Mouse (Mus musculus) lung, embryonic 14.5 days (tissue): ENCODE measurements around the gene Dusp7. TPM values are rescaled to one million over a fixed set of nuclear protein-coding genes. Genes with fewer than 3 reads are reported as not detected.
A peak's percentile ranks its signal among the peaks of the same experiment; 100 is the strongest.

Experiments used
- ATAC-seq: fragments of 200-750 bp; cut with Nextera tagmentation; 2 replicates; pipeline ENCODE4 v1.8.0; 2017; ENCODE audit warnings: mild to moderate bottlenecking, moderate TSS enrichment, moderate library complexity; ENCODE audit not compliant: insufficient read depth
- DNase-seq: peaks from one replicate; pipeline ENCODE4 v3.0.0-alpha.2; 2015
- H3K27ac ChIP-seq: fragments of 300-500 bp; sonication (generic); 2 replicates; pipeline ENCODE4 v1.5.1; 2014; ENCODE audit warnings: low read depth, mild to moderate bottlenecking, moderate library complexity
- H3K27me3 ChIP-seq: fragments of 300-500 bp; sonication (generic); 2 replicates; pipeline ENCODE4 v1.6.1; 2014; ENCODE audit warnings: low read length, control low read depth; ENCODE audit not compliant: insufficient read depth
- H3K36me3 ChIP-seq: fragments of 300-500 bp; sonication (generic); 2 replicates; pipeline ENCODE4 v1.6.1; 2014; ENCODE audit warnings: control low read depth; ENCODE audit not compliant: insufficient read depth
- H3K4me1 ChIP-seq: fragments of 300-500 bp; sonication (generic); 2 replicates; pipeline ENCODE4 v1.6.1; 2014; ENCODE audit warnings: antibody characterized with exemption, control low read depth; ENCODE audit not compliant: insufficient read depth
- H3K4me2 ChIP-seq: fragments of 300-500 bp; sonication (generic); 2 replicates; pipeline ENCODE4 v1.6.1; 2014; ENCODE audit warnings: mild to moderate bottlenecking
- H3K4me3 ChIP-seq: fragments of 300-500 bp; sonication (generic); 2 replicates; pipeline ENCODE4 v1.5.1; 2014; ENCODE audit warnings: low read depth, low read length
- H3K9ac ChIP-seq: fragments of 300-500 bp; sonication (generic); 2 replicates; pipeline ENCODE4 v1.6.1; 2014
- H3K9me3 ChIP-seq: fragments of 300-500 bp; sonication (generic); 2 replicates; pipeline ENCODE4 v1.6.1; 2016; ENCODE audit warnings: low read depth, low read length, control low read depth
- CTCF ChIP-seq: IDR thresholded peaks from 2 replicates; pipeline ENCODE4 v1.5.1; 2016; ENCODE audit warnings: antibody characterized with exemption, low read depth
- WGBS: fragments of 180-500 bp; shearing (Covaris S2); extraction: QIAGEN DNeasy Blood & Tissue Kit; methylation state at CpG from one replicate; pipeline ENCODE4 v1.1.7; 2014; 5-methylcytosine and 5-hydroxymethylcytosine counted together
- polyA plus RNA-seq: library from polyadenylated mRNA; unstranded; fragments of >200 nt; fragmentation: Nextera tagmentation; extraction: Ambion mirVana; gene quantifications from 2 replicates; pipeline ENCODE4 v1.2.1, GENCODE M21; 2014

Gene Dusp7
- polyA plus RNA-seq, 1 experiment from 2014 or later, result 27.3 TPM

- Histone ChIP-seq H3K4me3 (no peak overlapping the region), H3K4me2 (no peak overlapping the region), H3K9ac (no peak overlapping the region), H3K27me3 (no peaks in the 10 kb centered on the region), H3K4me1 (peaks cover 8% of the 10 kb centered on the region), H3K9me3 (no peaks in the 10 kb centered on the region), H3K36me3 (no peaks in the 10 kb centered on the region), H3K27ac (no peak overlapping the region)
- peak; percentile 38; the same call in 1 of the 2 replicates for TF ChIP-seq CTCF
- no peak for ATAC-seq
- WGBS, result 62% methylated on average over 6 of the region's 6 CpGs
- no peak for DNase-seq
These were observed 17.3 kb upstream of the Dusp7 start for GRCm38 (mm10) chr9:106351178-106351577.

GRCm38 (mm10) chr9:106353779-106354178 is 14.7 kb upstream of the Dusp7 start:
- Histone ChIP-seq H3K4me3 (no peak overlapping the region), H3K27ac (no peak overlapping the region), H3K4me2 (no peak overlapping the region), H3K36me3 (no peaks in the 10 kb centered on the region), H3K27me3 (no peaks in the 10 kb centered on the region), H3K4me1 (peaks cover 11% of the 10 kb centered on the region), H3K9ac (no peak overlapping the region), H3K9me3 (no peaks in the 10 kb centered on the region)
- ATAC-seq (no peak), DNase-seq (no peak)
- TF ChIP-seq CTCF, result no peak
- 26% methylated on average over 6 of the region's 6 CpGs for WGBS

- Histone ChIP-seq H3K27me3 (no peaks in the 10 kb centered on the region), H3K9ac (no peak overlapping the region), H3K9me3 (no peaks in the 10 kb centered on the region), H3K4me3 (no peak overlapping the region), H3K27ac (no peak overlapping the region), H3K4me1 (peaks cover 11% of the 10 kb centered on the region), H3K36me3 (no peaks in the 10 kb centered on the region), H3K4me2 (no peak overlapping the region)
- ATAC-seq, result no peak
- 88% methylated on average over 6 of the region's 6 CpGs for WGBS
- no peak for TF ChIP-seq CTCF
- DNase-seq, result no peak
These were observed 13.6 kb upstream of the Dusp7 start for GRCm38 (mm10) chr9:106354810-106355209.

- Histone ChIP-seq H3K27me3 (no peaks in the 10 kb centered on the region), H3K4me3 (no peak overlapping the region), H3K9ac (no peak overlapping the region), H3K36me3 (no peaks in the 10 kb centered on the region), H3K4me2 (no peak overlapping the region), H3K4me1 (peaks cover 11% of the 10 kb centered on the region), H3K27ac (peak overlapping the region; percentile 59; the same call in 1 of the 2 replicates), H3K9me3 (no peaks in the 10 kb centered on the region)
- ATAC-seq (no peak), DNase-seq (no peak)
- WGBS, result 70% methylated on average over 10 of the region's 10 CpGs
- TF ChIP-seq CTCF, result no peak
These were observed 13.0 kb upstream of the Dusp7 start for GRCm38 (mm10) chr9:106355217-106355974.

GRCm38 (mm10) chr9:106355975-106356286 is 12.5 kb upstream of the Dusp7 start:
- DNase-seq, result no peak
- Histone ChIP-seq H3K9me3 (no peaks in the 10 kb centered on the region), H3K4me1 (peaks cover 11% of the 10 kb centered on the region), H3K36me3 (no peaks in the 10 kb centered on the region), H3K27ac (peak overlapping the region; percentile 59; the same call in 1 of the 2 replicates), H3K4me3 (no peak overlapping the region), H3K4me2 (0 out of 2 replicates have a peak overlapping the region, but pooled peaks have one; percentile 7), H3K27me3 (no peaks in the 10 kb centered on the region), H3K9ac (no peak overlapping the region)
- no peak for ATAC-seq
- no peak for TF ChIP-seq CTCF

GRCm38 (mm10) chr9:106356323-106356844 is 12.0 kb upstream of the Dusp7 start:
- H3K4me2 ChIP-seq, result 0 out of 2 replicates have a peak overlapping the region, but pooled peaks have one; percentile 7
- 41% methylated on average over 10 of the region's 10 CpGs for WGBS
- DNase-seq, result no peak
- peak overlapping the region; percentile 59; the same call in 1 of the 2 replicates for H3K27ac ChIP-seq
- H3K36me3 ChIP-seq, result no peaks in the 10 kb centered on the region
- H3K27me3 ChIP-seq, result no peaks in the 10 kb centered on the region
- no peak overlapping the region for H3K4me3 ChIP-seq
- no peak for TF ChIP-seq CTCF
- peaks cover 11% of the 10 kb centered on the region for H3K4me1 ChIP-seq
- no peak overlapping the region for H3K9ac ChIP-seq
- H3K9me3 ChIP-seq, result no peaks in the 10 kb centered on the region
- peak; percentile 59 for ATAC-seq

GRCm38 (mm10) chr9:106357167-106357566 is 11.3 kb upstream of the Dusp7 start:
- 57% methylated on average over 3 of the region's 3 CpGs for WGBS
- DNase-seq (no peak), ATAC-seq (no peak)
- H3K36me3 ChIP-seq, result no peaks in the 10 kb centered on the region
- no peak overlapping the region for H3K4me3 ChIP-seq
- no peaks in the 10 kb centered on the region for H3K27me3 ChIP-seq
- H3K4me2 ChIP-seq, result no peak overlapping the region
- no peak overlapping the region for H3K9ac ChIP-seq
- H3K9me3 ChIP-seq, result no peaks in the 10 kb centered on the region
- H3K27ac ChIP-seq, result no peak overlapping the region
- no peak for TF ChIP-seq CTCF
- peaks cover 11% of the 10 kb centered on the region for H3K4me1 ChIP-seq
